Mouse (Mus musculus): ENCODE measurements around the gene Uggt1. TPM values are rescaled to one million over a fixed set of nuclear protein-coding genes. Genes with fewer than 3 reads are reported as not detected.

Uggt1 gene
- polyA plus RNA-seq, 1 experiment from 2014 or later: 15.8 TPM

DNA sequence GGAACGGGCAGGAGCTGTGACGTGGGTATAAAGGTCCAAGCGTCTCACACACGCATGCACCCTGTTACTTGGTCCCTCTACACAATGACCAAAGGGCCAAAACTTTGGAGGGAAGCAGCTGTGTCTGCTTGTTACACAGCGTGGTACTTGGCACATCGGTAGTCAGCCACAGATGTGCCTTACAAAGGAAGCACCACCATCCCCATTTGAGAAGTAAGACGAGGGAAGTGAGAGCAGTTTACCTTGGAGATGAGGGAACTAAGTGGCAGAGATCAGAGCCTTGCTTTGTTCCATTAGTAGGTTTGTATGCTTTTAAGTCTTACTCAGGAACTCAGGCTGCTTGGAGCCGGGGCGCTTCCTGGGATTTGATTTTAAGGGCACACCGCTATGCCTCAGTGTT, 5.1 kb downstream of the Uggt1 start:
- ATAC-seq: no peak
- no peak overlapping the region for H3K27ac ChIP-seq (ENCODE audit: low read depth)
- peaks cover 22% of the 10 kb centered on the region for H3K4me1 ChIP-seq (ENCODE audit: insufficient read depth)
- H3K36me3 ChIP-seq (replicated peaks; ENCODE audit: insufficient read depth, low read length): peaks cover 6% of the 10 kb centered on the region
- 79% methylated on average over 10 of the region's 10 CpGs for WGBS (ENCODE audit: insufficient replicate concordance)
- H3K9ac ChIP-seq (replicated peaks): no peak overlapping the region
- no peaks in the 10 kb centered on the region for H3K27me3 ChIP-seq (ENCODE audit: insufficient read depth, low read length)
- no peak overlapping the region for H3K4me3 ChIP-seq (ENCODE audit: low read depth, low read length)
- no peak overlapping the region for H3K4me2 ChIP-seq (ENCODE audit: low read depth, low read length)
- no peak for DNase-seq
- TF ChIP-seq CTCF (IDR thresholded peaks at IDR 0.05; ENCODE audit: low read depth) (no peak), EP300 (IDR thresholded peaks at IDR 0.05; ENCODE audit: low read depth) (no peak)
- no peaks in the 10 kb centered on the region for H3K9me3 ChIP-seq (ENCODE audit: low read length)

DNA sequence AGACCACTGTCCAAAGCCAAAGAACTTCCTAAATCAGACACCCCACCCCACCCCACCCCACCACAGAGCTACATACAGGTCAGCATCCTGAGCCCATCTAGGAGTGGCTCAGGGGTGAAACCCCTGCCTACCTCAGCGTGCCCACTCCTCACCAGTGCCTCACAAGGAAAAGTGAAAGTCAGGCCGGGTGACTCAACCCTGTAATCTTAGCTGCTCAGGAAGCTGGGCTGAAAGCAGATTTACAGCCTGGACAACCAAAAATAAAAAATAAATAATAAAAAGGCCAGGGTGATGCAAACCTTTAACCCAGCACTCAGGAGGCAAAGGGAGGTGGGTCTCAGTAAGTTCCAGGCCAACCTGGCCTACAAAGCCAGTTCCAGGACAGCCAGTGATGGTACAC, 8.7 kb downstream of the Uggt1 start:
- Histone ChIP-seq H3K36me3 (replicated peaks; ENCODE audit: insufficient read depth, low read length) (peaks cover 17% of the 10 kb centered on the region), H3K4me3 (ENCODE audit: low read depth, low read length) (no peak overlapping the region)
- 67% methylated on average over 2 of the region's 2 CpGs for WGBS (ENCODE audit: insufficient replicate concordance)

DNA sequence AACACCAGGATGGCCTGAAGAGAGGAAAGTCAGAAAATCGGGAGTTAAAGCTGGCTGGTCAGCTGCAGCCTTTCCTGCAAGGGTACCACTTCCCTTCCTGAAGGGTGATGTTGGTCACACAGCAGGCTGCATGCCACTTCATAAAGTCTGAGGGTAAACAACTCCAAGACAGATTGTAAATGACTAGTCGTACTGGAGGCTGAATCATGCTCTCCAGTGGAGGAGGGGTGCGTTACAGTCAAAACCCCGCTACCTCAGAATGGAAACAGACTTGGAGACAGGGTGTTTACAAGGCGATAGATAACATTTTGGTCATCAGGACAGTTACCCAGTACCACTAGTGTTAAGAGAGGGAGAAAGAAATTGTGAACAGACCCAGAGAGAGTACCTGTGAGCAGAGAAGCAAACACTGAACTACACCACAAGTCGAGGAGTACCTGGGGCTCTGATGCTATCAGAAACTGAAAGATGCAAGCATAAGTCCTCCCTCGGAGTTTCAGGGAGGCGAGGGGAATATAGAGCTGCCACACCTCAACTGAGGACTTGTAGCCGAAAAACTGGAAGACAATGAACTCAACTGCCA, 9.4 kb downstream of the Uggt1 start:
- Histone ChIP-seq H3K27ac (ENCODE audit: low read depth) (no peak overlapping the region), H3K36me3 (replicated peaks; ENCODE audit: insufficient read depth, low read length) (peaks cover 21% of the 10 kb centered on the region), H3K9ac (replicated peaks) (no peak overlapping the region), H3K27me3 (ENCODE audit: insufficient read depth, low read length) (no peaks in the 10 kb centered on the region), H3K4me2 (ENCODE audit: low read depth, low read length) (no peak overlapping the region), H3K9me3 (ENCODE audit: low read length) (no peaks in the 10 kb centered on the region), H3K4me1 (ENCODE audit: insufficient read depth) (peaks cover 3% of the 10 kb centered on the region; the same call in 1 of the 2 replicates), H3K4me3 (ENCODE audit: low read depth, low read length) (no peak overlapping the region)
- DNase-seq (no peak), ATAC-seq (no peak)
- no peak for TF ChIP-seq CTCF (IDR thresholded peaks at IDR 0.05; ENCODE audit: low read depth)
- 67% methylated on average over 9 of the region's 9 CpGs for WGBS (ENCODE audit: insufficient replicate concordance)

More for the DNA sequence above, 8.7 kb downstream of the Uggt1 start:
- H3K9ac ChIP-seq (replicated peaks): no peak overlapping the region
- H3K4me2 ChIP-seq (ENCODE audit: low read depth, low read length): no peak overlapping the region
- TF ChIP-seq EP300 (IDR thresholded peaks at IDR 0.05; ENCODE audit: low read depth): no peak
- TF ChIP-seq CTCF (IDR thresholded peaks at IDR 0.05; ENCODE audit: low read depth): no peak
- no peak for ATAC-seq
- no peaks in the 10 kb centered on the region for H3K27me3 ChIP-seq (ENCODE audit: insufficient read depth, low read length)
- H3K4me1 ChIP-seq (ENCODE audit: insufficient read depth): peaks cover 5% of the 10 kb centered on the region; the same call in 1 of the 2 replicates
- H3K27ac ChIP-seq (ENCODE audit: low read depth): no peak overlapping the region
- no peaks in the 10 kb centered on the region for H3K9me3 ChIP-seq (ENCODE audit: low read length)
- DNase-seq: no peak

DNA sequence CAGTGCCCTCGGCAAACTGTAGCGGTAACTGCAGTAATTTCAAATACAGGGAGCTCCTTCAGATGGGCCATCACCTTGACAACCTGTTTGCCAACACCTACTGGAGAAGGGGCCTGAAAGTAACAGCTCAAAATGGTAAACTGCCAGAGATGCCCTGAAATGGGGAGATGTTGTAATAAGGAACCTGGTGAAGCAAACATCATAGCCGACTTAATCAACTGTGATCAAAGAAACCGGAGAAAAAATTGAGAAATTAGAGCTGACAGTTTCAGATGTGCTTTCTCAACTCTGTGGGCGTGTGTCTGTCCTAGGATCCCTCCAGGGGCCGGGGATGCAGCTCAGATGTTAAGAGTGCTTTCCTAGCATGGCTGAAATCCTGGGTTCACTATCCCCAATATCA, 11.3 kb downstream of the Uggt1 start:
- H3K4me1 ChIP-seq (ENCODE audit: insufficient read depth): no peaks in the 10 kb centered on the region
- H3K36me3 ChIP-seq (replicated peaks; ENCODE audit: insufficient read depth, low read length): peaks cover 30% of the 10 kb centered on the region
- H3K9ac ChIP-seq (replicated peaks): no peak overlapping the region
- DNase-seq (no peak), ATAC-seq (no peak)
- no peaks in the 10 kb centered on the region for H3K9me3 ChIP-seq (ENCODE audit: low read length)
- no peak overlapping the region for H3K4me2 ChIP-seq (ENCODE audit: low read depth, low read length)
- 75% methylated on average over 6 of the region's 6 CpGs for WGBS (ENCODE audit: insufficient replicate concordance)
- TF ChIP-seq CTCF (IDR thresholded peaks at IDR 0.05; ENCODE audit: low read depth) (no peak), EP300 (IDR thresholded peaks at IDR 0.05; ENCODE audit: low read depth) (no peak)
- H3K4me3 ChIP-seq (ENCODE audit: low read depth, low read length): no peak overlapping the region
- no peaks in the 10 kb centered on the region for H3K27me3 ChIP-seq (ENCODE audit: insufficient read depth, low read length)
- H3K27ac ChIP-seq (ENCODE audit: low read depth): no peak overlapping the region

DNA sequence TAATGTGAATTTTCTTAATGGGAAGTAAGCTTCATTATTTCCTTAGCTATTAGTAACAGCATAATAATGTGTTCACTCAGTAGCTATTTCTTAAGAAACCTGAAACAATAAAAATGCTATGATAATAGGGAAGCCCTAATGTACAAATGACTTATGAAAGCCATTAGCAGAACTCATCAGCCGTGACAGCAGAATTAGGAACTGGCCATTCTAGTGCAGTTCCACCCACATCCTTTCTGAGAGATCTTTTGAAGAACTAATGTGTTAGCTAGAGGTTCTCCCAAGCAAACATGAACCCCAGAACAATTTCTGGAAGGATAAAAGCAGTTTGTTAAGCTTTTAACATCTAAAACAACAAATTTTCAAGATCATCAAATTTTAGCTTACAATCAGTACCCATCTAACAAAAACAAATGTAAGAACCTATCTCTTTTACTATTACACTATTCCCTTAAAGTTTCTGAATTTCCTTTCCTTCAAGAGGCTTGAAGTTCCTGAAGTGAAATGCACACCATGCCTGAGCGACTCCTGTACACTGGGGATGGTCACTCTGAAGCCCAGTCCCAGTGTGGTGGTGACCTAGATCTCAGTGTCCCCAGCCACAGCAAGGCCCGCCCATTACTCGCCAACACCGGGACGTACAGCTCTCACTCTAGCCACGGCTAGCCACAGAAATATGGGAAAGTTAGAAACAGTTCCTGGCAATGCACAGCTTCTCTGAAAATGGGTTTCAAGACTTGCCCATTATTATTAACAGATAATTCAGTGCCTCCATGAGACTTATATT, 13.4 kb downstream of the Uggt1 start:
- H3K27ac ChIP-seq (ENCODE audit: low read depth): no peak overlapping the region
- peaks cover 39% of the 10 kb centered on the region for H3K36me3 ChIP-seq (replicated peaks; ENCODE audit: insufficient read depth, low read length)
- no peak overlapping the region for H3K9ac ChIP-seq (replicated peaks)
- no peaks in the 10 kb centered on the region for H3K9me3 ChIP-seq (ENCODE audit: low read length)
- 66% methylated on average over 7 of the region's 7 CpGs for WGBS (ENCODE audit: insufficient replicate concordance)
- DNase-seq (no peak), ATAC-seq (no peak)
- H3K4me2 ChIP-seq (ENCODE audit: low read depth, low read length): no peak overlapping the region
- H3K4me1 ChIP-seq (ENCODE audit: insufficient read depth): no peaks in the 10 kb centered on the region
- no peak overlapping the region for H3K4me3 ChIP-seq (ENCODE audit: low read depth, low read length)
- H3K27me3 ChIP-seq (ENCODE audit: insufficient read depth, low read length): no peaks in the 10 kb centered on the region
- TF ChIP-seq CTCF (IDR thresholded peaks at IDR 0.05; ENCODE audit: low read depth) (no peak), EP300 (IDR thresholded peaks at IDR 0.05; ENCODE audit: low read depth) (no peak)

DNA sequence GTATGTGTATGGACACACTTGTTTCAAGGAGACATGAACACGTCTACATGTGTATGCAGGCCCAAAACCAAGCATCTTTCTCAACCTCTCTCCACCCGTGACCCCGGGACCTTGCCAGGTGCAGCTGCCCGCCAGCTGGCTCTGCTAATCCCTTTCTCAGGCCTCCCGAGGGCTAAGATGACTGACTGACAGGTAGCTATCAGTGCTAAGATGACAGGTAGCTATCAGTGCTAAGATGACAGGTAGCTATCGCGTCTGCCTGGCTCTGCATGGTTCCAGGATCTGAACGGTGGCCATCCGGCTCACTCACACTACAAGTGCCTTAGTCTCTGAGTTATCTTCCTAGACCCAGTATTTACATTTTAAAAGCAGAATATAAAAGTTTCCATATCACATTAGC, 16.1 kb downstream of the Uggt1 start:
- Histone ChIP-seq H3K4me3 (ENCODE audit: low read depth, low read length) (no peak overlapping the region), H3K4me2 (ENCODE audit: low read depth, low read length) (no peak overlapping the region), H3K9ac (replicated peaks) (no peak overlapping the region), H3K9me3 (ENCODE audit: low read length) (no peaks in the 10 kb centered on the region), H3K4me1 (ENCODE audit: insufficient read depth) (no peaks in the 10 kb centered on the region), H3K27me3 (ENCODE audit: insufficient read depth, low read length) (no peaks in the 10 kb centered on the region), H3K36me3 (replicated peaks; ENCODE audit: insufficient read depth, low read length) (peaks cover 43% of the 10 kb centered on the region), H3K27ac (ENCODE audit: low read depth) (no peak overlapping the region)
- no peak for ATAC-seq
- 86% methylated on average over 9 of the region's 9 CpGs for WGBS (ENCODE audit: insufficient replicate concordance)
- no peak for DNase-seq
- TF ChIP-seq CTCF (IDR thresholded peaks at IDR 0.05; ENCODE audit: low read depth) (no peak), EP300 (IDR thresholded peaks at IDR 0.05; ENCODE audit: low read depth) (no peak)
